Mouse (Mus musculus) cerebellum, adult 2 months (tissue): ENCODE results near the gene Ptpn18.

Experiments
- CTCF ChIP-seq: fragments of 200-500 bp; IDR thresholded peaks from 2 replicates; pipeline ENCODE4 v1.5.1; 2011; ENCODE audit warnings: low read depth, mild to moderate bottlenecking, control low read depth, low read length, moderate library complexity, borderline replicate concordance; ENCODE audit not compliant: insufficient read depth
- POLR2A ChIP-seq: fragments of 200-500 bp; IDR thresholded peaks from 2 replicates; pipeline ENCODE4 v1.6.1; 2011; ENCODE audit warnings: low read length, control low read depth, borderline replicate concordance; ENCODE audit not compliant: insufficient read depth

DNA sequence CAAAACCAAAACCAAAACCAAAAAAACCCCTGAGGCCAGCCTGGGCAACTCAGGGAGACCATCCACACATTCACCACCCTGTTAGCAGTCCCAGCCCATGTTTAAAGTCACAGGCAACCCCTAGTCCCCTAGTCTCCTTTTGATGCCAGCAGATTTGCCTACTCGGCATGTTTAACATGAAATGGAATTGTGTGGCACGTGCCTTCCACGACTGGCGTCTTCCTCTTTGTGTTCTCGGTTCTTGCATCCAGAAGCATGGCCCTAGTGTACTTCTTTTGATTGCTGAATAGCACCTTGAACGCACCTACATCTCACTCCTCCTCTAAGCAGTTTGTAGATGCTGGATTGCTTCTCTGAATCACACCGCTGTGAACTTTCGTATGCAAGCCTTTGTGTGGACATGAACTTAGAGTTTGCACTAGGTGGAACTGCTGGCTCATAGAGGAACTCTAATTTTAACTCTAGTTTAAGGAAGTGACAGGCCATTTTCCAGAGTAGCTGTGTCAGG, 4.8 kb downstream of the Ptpn18 start:
- TF ChIP-seq POLR2A (no peak), CTCF (no peak)
